Mouse (Mus musculus): Measurements from ENCODE around the gene Epb41l1.
"Not testable (repeated sequence)": the region's sequence is repeated elsewhere in the genome, so short reads cannot be mapped to it uniquely, and the experiment has no call there.

The Epb41l1 gene

GRCm38 (mm10) chr2:156488166-156488814, 67.6 kb downstream of the Epb41l1 start:
- DNase-seq = no peak

- no peak for DNase-seq
These were observed 69.5 kb downstream of the Epb41l1 start for GRCm38 (mm10) chr2:156490176-156490575.

GRCm38 (mm10) chr2:156491796-156492195, 71.1 kb downstream of the Epb41l1 start:
- no peak for DNase-seq

GRCm38 (mm10) chr2:156493766-156494165, 73.1 kb downstream of the Epb41l1 start:
- DNase-seq = no peak

GRCm38 (mm10) chr2:156494465-156494864, 73.8 kb downstream of the Epb41l1 start:
- DNase-seq = no peak

- DNase-seq = no peak
These were observed 74.2 kb downstream of the Epb41l1 start for GRCm38 (mm10) chr2:156494875-156495274.

GRCm38 (mm10) chr2:156496816-156497566, 76.3 kb downstream of the Epb41l1 start:
- no peak for DNase-seq

- peak; percentile 18 to 37 for DNase-seq
These were observed 77.2 kb downstream of the Epb41l1 start for GRCm38 (mm10) chr2:156497915-156498314.

- no peak for DNase-seq
These were observed 80.3 kb downstream of the Epb41l1 start for GRCm38 (mm10) chr2:156501025-156501424.

GRCm38 (mm10) chr2:156505533-156505932, 84.8 kb downstream of the Epb41l1 start:
- DNase-seq = no peak

GRCm38 (mm10) chr2:156512028-156512427, 91.3 kb downstream of the Epb41l1 start:
- no peak for DNase-seq

- no peak for DNase-seq
These were observed 91.9 kb downstream of the Epb41l1 start for GRCm38 (mm10) chr2:156512561-156512960.

GRCm38 (mm10) chr2:156515102-156515501, 94.4 kb downstream of the Epb41l1 start:
- no peak for DNase-seq

- DNase-seq = peak; percentile 44 to 58
These were observed 95.0 kb downstream of the Epb41l1 start for GRCm38 (mm10) chr2:156515565-156516185.

GRCm38 (mm10) chr2:156516678-156517077, 96.0 kb downstream of the Epb41l1 start:
- not testable (repeated sequence) for DNase-seq

GRCm38 (mm10) chr2:156518306-156518705, 97.6 kb downstream of the Epb41l1 start:
- DNase-seq = no peak

GRCm38 (mm10) chr2:156519584-156519983, 98.9 kb downstream of the Epb41l1 start:
- no peak for DNase-seq

- DNase-seq = no peak
These were observed 102.3 kb downstream of the Epb41l1 start for GRCm38 (mm10) chr2:156522994-156523393.

GRCm38 (mm10) chr2:156524078-156524477, 103.4 kb downstream of the Epb41l1 start:
- no peak for DNase-seq

- no peak for DNase-seq
These were observed 109.0 kb downstream of the Epb41l1 start for GRCm38 (mm10) chr2:156529726-156530125.

- no peak for DNase-seq
These were observed 112.5 kb downstream of the Epb41l1 start for GRCm38 (mm10) chr2:156533160-156533559.

- no peak for DNase-seq
These were observed 118.3 kb downstream of the Epb41l1 start for GRCm38 (mm10) chr2:156538817-156539555.

GRCm38 (mm10) chr2:156540991-156541390, 120.3 kb downstream of the Epb41l1 start:
- DNase-seq = no peak

All from thymus, postnatal 36 days (tissue).